Mouse (Mus musculus): ENCODE results near the gene Pogk.

GRCm38 (mm10) chr1:166391671-166392070 lies 18.0 kb downstream of the Pogk start:
- TF ChIP-seq CTCF (IDR thresholded peaks at IDR 0.05; ENCODE audit: low read depth, low read length) (no peak), EP300 (IDR thresholded peaks at IDR 0.05; ENCODE audit: insufficient read depth, low read depth, low read length) (no peak), POLR2A (IDR thresholded peaks at IDR 0.05; ENCODE audit: insufficient read depth, low read length) (no peak)
